Mouse (Mus musculus) cerebellum, adult 9-10 months (tissue): ENCODE measurements at regions not wholly inside any gene's neighbourhood (a gene's known extent, or its start where the extent isn't known, plus 50 kb on each side); places are given as distances from the start of the nearest gene placed in this dataset.

ENCODE experiments used
- DNase-seq: peaks from one replicate; pipeline ENCODE4 v3.0.0; 2022

- DNase-seq = no peak
Observed at GRCm38 (mm10) chr9:13905086-13905669, 77.7 kb downstream of the Fam76b start.

GRCm38 (mm10) chr9:13906736-13907135, 79.2 kb downstream of the Fam76b start:
- DNase-seq = no peak

GRCm38 (mm10) chr9:13909604-13910003, 82.1 kb downstream of the Fam76b start:
- DNase-seq = no peak

- no peak for DNase-seq
Observed at GRCm38 (mm10) chr9:13910091-13910490, 82.6 kb downstream of the Fam76b start.

- no peak for DNase-seq
Observed at GRCm38 (mm10) chr9:13913459-13913858, 85.9 kb downstream of the Fam76b start.

GRCm38 (mm10) chr9:13914131-13914530, 86.6 kb downstream of the Fam76b start:
- DNase-seq = no peak

- DNase-seq = no peak
Observed at GRCm38 (mm10) chr9:13914847-13915246, 87.3 kb downstream of the Fam76b start.

GRCm38 (mm10) chr9:13916837-13917236, 89.3 kb downstream of the Fam76b start:
- DNase-seq = no peak

- no peak for DNase-seq
Observed at GRCm38 (mm10) chr9:13918606-13919202, 91.2 kb downstream of the Fam76b start.

- no peak for DNase-seq
Observed at GRCm38 (mm10) chr9:13919739-13920410, 92.4 kb downstream of the Fam76b start.

GRCm38 (mm10) chr9:13920623-13921022, 93.1 kb downstream of the Fam76b start:
- DNase-seq = no peak

GRCm38 (mm10) chr9:13932001-13932508, 104.5 kb downstream of the Fam76b start:
- no peak for DNase-seq

GRCm38 (mm10) chr9:13933404-13933803, 105.9 kb downstream of the Fam76b start:
- DNase-seq = no peak

- no peak for DNase-seq
Observed at GRCm38 (mm10) chr9:13937301-13937700, 109.8 kb downstream of the Fam76b start.

GRCm38 (mm10) chr9:13946519-13946918, 119.0 kb downstream of the Fam76b start:
- DNase-seq = no peak

- no peak for DNase-seq
Observed at GRCm38 (mm10) chr9:13952157-13952556, 124.6 kb downstream of the Fam76b start.

- DNase-seq = no peak
Observed at GRCm38 (mm10) chr9:13963140-13963763, 135.7 kb downstream of the Fam76b start.

- no peak for DNase-seq
Observed at GRCm38 (mm10) chr9:13963796-13964195, 136.3 kb downstream of the Fam76b start.

GRCm38 (mm10) chr9:13964256-13964655, 136.7 kb downstream of the Fam76b start:
- no peak for DNase-seq

- no peak for DNase-seq
Observed at GRCm38 (mm10) chr9:13966212-13966611, 138.7 kb downstream of the Fam76b start.

- peak; percentile 9 for DNase-seq
Observed at GRCm38 (mm10) chr9:13969262-13969661, 141.7 kb downstream of the Fam76b start.

GRCm38 (mm10) chr9:13973600-13973999, 146.1 kb downstream of the Fam76b start:
- DNase-seq = no peak

GRCm38 (mm10) chr9:13974870-13975269, 147.4 kb downstream of the Fam76b start:
- no peak for DNase-seq

GRCm38 (mm10) chr9:13978842-13979241, 151.3 kb downstream of the Fam76b start:
- DNase-seq = no peak
